Mouse (Mus musculus) myocyte (in vitro differentiated cells): ENCODE measurements around the gene Gm21828. TPM values are rescaled to one million over a fixed set of nuclear protein-coding genes. Genes with fewer than 3 reads are reported as not detected.
"Not testable (repeated sequence)": the region's sequence is repeated elsewhere in the genome, so short reads cannot be mapped to it uniquely, and the experiment has no call there.

Source experiments
- H3K27me3 ChIP-seq: one replicate; pipeline ENCODE4 v1.6.1; 2011; ENCODE audit not compliant: control insufficient read depth, insufficient read depth, insufficient read length
- H3K36me3 ChIP-seq: one replicate; pipeline ENCODE4 v1.6.1; 2011; ENCODE audit not compliant: control insufficient read depth, insufficient read depth
- H3K4me2 ChIP-seq: one replicate; pipeline ENCODE4 v1.6.1; 2011; ENCODE audit warnings: low read depth, control low read depth
- H3K4me3 ChIP-seq: one replicate; pipeline ENCODE4 v1.5.1; 2011; ENCODE audit warnings: mild to moderate bottlenecking, control low read depth, moderate library complexity
- H3K79me2 ChIP-seq: one replicate; pipeline ENCODE4 v1.6.1; 2011; ENCODE audit not compliant: control insufficient read depth, insufficient read depth
- H3ac ChIP-seq: one replicate; pipeline ENCODE4 v1.6.1; 2011; ENCODE audit not compliant: control insufficient read depth, insufficient read length
- polyA plus RNA-seq: library from polyadenylated mRNA; unstranded; fragments of >200 nt; fragmentation: generic; extraction: Trizol; gene quantifications from one replicate; pipeline ENCODE4 v1.2.1, GENCODE M21; 2012; ENCODE audit warnings: missing spikeins

Gene Gm21828
- not detected for polyA plus RNA-seq

DNA sequence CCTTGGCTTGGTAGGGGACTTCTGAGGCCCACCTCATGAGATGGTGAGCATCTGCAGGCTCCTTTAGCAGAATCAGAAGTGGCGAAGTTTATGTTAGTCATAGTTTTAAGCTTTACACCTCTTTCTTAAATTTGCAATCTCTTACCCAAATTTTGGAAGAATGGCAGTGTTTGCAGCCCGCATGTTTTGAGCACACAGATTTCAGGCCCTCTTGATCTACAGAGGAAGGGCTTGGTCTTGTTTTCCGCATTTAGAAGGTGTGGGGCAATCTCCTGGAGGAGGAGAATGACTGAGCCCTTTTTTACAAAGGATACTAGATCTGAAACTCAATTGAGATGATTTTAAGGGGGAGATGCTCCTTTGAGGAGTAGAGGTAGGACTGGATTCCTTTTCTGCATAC is at the start of gene Gm21828:
TSS of gene Gm21828 (minus strand) at position 101 of the 400 bp plus-strand sequence.
- H3K4me2 ChIP-seq, H3K79me2 ChIP-seq, H3K4me3 ChIP-seq, H3K27me3 ChIP-seq, H3K36me3 ChIP-seq, H3ac ChIP-seq: not testable (repeated sequence)

GRCm38 (mm10) chrY:13252091-13252490 is 28.4 kb upstream of the Gm21828 start, which contains the start of the genes Gm21440 and Gm21454:
Gm21440 (plus strand) TSS chrY:13252391.
Gm21454 (plus strand) TSS chrY:13252442.
- not testable (repeated sequence) for H3K4me3 ChIP-seq, H3K36me3 ChIP-seq, H3ac ChIP-seq, H3K27me3 ChIP-seq, H3K79me2 ChIP-seq, H3K4me2 ChIP-seq

Other genes starting within 250 kb of the Gm21828 start
- not detected for gene Gm20807, start 181.0 kb downstream of the Gm21828 start, polyA plus RNA-seq
- gene Gm21891, start 90.4 kb downstream of the Gm21828 start, polyA plus RNA-seq: not detected
- not detected for gene Gm21425, start 62.0 kb downstream of the Gm21828 start, polyA plus RNA-seq
- gene Gm21440, start 28.5 kb upstream of the Gm21828 start, polyA plus RNA-seq: not detected
- not detected for gene Gm21454, start 28.5 kb upstream of the Gm21828 start, polyA plus RNA-seq
- gene Gm21725, start 125.1 kb upstream of the Gm21828 start, polyA plus RNA-seq: not detected
- gene Gm21866, start 241.7 kb upstream of the Gm21828 start, polyA plus RNA-seq: not detected